Mouse (Mus musculus): Measurements from ENCODE around the gene Susd4. TPM values are rescaled to one million over a fixed set of nuclear protein-coding genes. Genes with fewer than 3 reads are reported as not detected.

Susd4 gene
- polyA plus RNA-seq, 1 experiment from 2014 or later: 13.1 TPM

DNA sequence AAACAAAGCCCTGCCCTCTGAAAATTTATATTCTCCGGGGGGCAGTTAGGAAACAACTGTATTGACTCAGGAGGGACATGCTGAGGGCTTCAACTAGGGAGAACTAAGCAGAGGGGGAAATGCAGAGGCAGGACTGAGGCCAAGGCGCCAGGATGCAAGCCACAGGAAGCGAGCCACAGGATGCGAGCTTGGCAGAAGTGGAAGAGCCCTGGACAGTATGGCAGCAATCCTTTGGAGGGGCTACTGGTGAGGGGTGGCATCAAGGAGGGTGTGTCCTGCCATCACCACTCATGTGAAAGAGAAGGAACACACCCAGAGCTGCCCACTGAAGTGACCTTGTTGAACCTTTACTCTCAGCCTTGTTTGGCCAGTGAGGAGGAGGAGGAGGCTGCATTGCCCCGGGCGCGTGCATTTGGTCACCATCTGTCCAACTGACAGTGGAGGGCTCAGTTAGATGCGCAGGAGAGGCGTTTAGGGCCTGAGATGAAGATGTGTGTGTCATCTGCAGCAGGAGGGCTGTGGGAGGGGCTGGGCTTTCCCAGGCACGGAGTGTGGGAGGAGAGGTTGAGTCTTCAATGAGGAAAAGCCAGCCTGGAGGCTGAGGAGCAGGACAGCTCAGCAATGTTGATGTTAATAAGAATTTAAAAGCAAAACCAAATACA, 13.2 kb downstream of the Susd4 start:
- ATAC-seq (replicated peaks; ENCODE audit: insufficient number of reproducible peaks, low FRiP score, low TSS enrichment, low read depth) (no peak), DNase-seq (ENCODE audit: low spot score) (no peak)
- H3K9ac ChIP-seq (replicated peaks; ENCODE audit: low read length): no peak overlapping the region
- no peaks in the 10 kb centered on the region for H3K4me1 ChIP-seq (ENCODE audit: control insufficient read depth, insufficient read depth, low read length)
- 41% methylated on average over 10 of the region's 10 CpGs for WGBS
- no peaks in the 10 kb centered on the region for H3K9me3 ChIP-seq (replicated peaks; ENCODE audit: control insufficient read depth, low read length)
- H3K27ac ChIP-seq (replicated peaks; ENCODE audit: low read depth, low read length): no peak overlapping the region
- H3K4me2 ChIP-seq (ENCODE audit: low read depth, low read length): no peak overlapping the region
- H3K36me3 ChIP-seq (replicated peaks; ENCODE audit: control insufficient read depth, insufficient read depth, low read depth, low read length): no peaks in the 10 kb centered on the region
- H3K4me3 ChIP-seq (ENCODE audit: low read depth, low read length): no peak overlapping the region
- no peaks in the 10 kb centered on the region for H3K27me3 ChIP-seq (ENCODE audit: control insufficient read depth, insufficient read depth, low read length)

DNA sequence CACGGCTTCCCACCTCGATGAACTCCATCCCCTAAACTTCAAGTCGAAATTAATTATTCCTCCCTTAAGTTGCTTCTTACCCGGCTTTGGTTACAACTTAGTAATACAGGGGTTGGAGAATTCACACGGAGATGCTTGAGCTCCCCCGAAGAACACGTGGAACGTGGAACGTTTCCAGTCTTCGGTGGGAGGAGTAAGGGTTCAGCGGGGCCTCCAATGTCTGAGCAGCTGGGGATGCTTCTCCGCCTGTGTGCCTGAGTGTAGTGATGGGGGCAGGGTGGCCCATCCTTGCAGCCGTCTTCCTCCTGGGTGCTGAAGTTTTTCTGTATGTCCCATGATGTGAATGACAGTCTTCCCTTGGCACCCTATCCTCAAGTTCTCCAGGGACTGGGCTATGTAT, 14.6 kb downstream of the Susd4 start:
- Histone ChIP-seq H3K36me3 (replicated peaks; ENCODE audit: control insufficient read depth, insufficient read depth, low read depth, low read length) (no peaks in the 10 kb centered on the region), H3K4me3 (ENCODE audit: low read depth, low read length) (no peak overlapping the region), H3K9ac (replicated peaks; ENCODE audit: low read length) (no peak overlapping the region), H3K27ac (replicated peaks; ENCODE audit: low read depth, low read length) (no peak overlapping the region), H3K4me1 (ENCODE audit: control insufficient read depth, insufficient read depth, low read length) (no peaks in the 10 kb centered on the region), H3K27me3 (ENCODE audit: control insufficient read depth, insufficient read depth, low read length) (no peaks in the 10 kb centered on the region), H3K4me2 (ENCODE audit: low read depth, low read length) (no peak overlapping the region), H3K9me3 (replicated peaks; ENCODE audit: control insufficient read depth, low read length) (no peaks in the 10 kb centered on the region)
- 77% methylated on average over 13 of the region's 13 CpGs for WGBS
- DNase-seq (ENCODE audit: low spot score): no peak
- ATAC-seq (replicated peaks; ENCODE audit: insufficient number of reproducible peaks, low FRiP score, low TSS enrichment, low read depth): no peak

DNA sequence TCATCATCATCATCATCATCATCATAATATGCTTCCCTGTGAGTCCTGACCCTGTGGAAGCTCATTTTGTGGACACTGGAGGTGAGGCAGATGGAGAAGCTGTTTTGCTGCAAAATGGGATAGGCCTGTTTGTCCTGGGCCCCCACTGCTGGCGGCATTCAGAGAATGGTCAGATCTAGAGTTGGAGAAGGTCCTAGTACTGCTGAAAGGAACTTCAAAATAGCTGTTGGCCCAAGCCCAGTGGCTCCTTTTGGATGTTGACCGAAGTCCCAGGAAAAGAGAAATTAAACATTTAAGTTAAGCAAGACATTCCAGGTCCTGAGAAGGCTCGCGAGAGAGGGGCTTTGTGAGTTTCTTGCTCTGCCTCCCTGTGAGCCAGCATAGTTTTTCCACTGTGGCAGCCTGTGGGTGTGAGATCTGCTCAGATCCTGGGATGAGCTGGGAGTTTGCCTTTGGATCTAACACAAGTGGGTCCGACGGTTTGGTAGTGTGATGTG, 15.4 kb downstream of the Susd4 start:
- Histone ChIP-seq H3K9me3 (replicated peaks; ENCODE audit: control insufficient read depth, low read length) (no peaks in the 10 kb centered on the region), H3K27ac (replicated peaks; ENCODE audit: low read depth, low read length) (no peak overlapping the region), H3K4me3 (ENCODE audit: low read depth, low read length) (no peak overlapping the region), H3K4me2 (ENCODE audit: low read depth, low read length) (no peak overlapping the region), H3K36me3 (replicated peaks; ENCODE audit: control insufficient read depth, insufficient read depth, low read depth, low read length) (no peaks in the 10 kb centered on the region), H3K9ac (replicated peaks; ENCODE audit: low read length) (no peak overlapping the region), H3K4me1 (ENCODE audit: control insufficient read depth, insufficient read depth, low read length) (no peaks in the 10 kb centered on the region), H3K27me3 (ENCODE audit: control insufficient read depth, insufficient read depth, low read length) (no peaks in the 10 kb centered on the region)
- DNase-seq (ENCODE audit: low spot score): no peak
- 91% methylated on average over 6 of the region's 6 CpGs for WGBS
- no peak for ATAC-seq (replicated peaks; ENCODE audit: insufficient number of reproducible peaks, low FRiP score, low TSS enrichment, low read depth)

DNA sequence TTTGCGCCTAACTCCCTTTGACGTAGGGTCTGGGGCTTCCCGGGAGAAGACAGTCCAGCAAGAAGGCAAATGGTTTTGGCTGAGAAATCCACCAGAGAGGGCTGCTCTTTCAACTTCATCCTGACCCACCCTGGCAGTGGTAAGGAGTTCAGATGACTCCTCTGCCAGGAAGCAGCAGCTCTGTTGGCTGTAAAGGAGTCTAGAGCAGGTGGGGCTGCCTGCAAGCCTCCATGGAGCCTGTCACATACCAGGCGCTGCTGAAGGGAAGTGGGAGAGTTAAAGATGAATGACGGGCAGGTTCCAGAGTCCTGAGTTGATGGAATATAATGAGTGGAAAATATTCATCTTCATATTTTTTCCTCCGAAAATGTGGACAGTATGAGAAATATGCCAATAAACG, 20.1 kb downstream of the Susd4 start:
- DNase-seq (ENCODE audit: low spot score): no peak
- no peaks in the 10 kb centered on the region for H3K4me1 ChIP-seq (ENCODE audit: control insufficient read depth, insufficient read depth, low read length)
- no peaks in the 10 kb centered on the region for H3K27me3 ChIP-seq (ENCODE audit: control insufficient read depth, insufficient read depth, low read length)
- H3K4me2 ChIP-seq (ENCODE audit: low read depth, low read length): no peak overlapping the region
- no peak overlapping the region for H3K4me3 ChIP-seq (ENCODE audit: low read depth, low read length)
- H3K9me3 ChIP-seq (replicated peaks; ENCODE audit: control insufficient read depth, low read length): no peaks in the 10 kb centered on the region
- no peak overlapping the region for H3K27ac ChIP-seq (replicated peaks; ENCODE audit: low read depth, low read length)
- H3K9ac ChIP-seq (replicated peaks; ENCODE audit: low read length): no peak overlapping the region
- WGBS: 91% methylated on average over 7 of the region's 7 CpGs
- ATAC-seq (replicated peaks; ENCODE audit: insufficient number of reproducible peaks, low FRiP score, low TSS enrichment, low read depth): no peak
- no peaks in the 10 kb centered on the region for H3K36me3 ChIP-seq (replicated peaks; ENCODE audit: control insufficient read depth, insufficient read depth, low read depth, low read length)

DNA sequence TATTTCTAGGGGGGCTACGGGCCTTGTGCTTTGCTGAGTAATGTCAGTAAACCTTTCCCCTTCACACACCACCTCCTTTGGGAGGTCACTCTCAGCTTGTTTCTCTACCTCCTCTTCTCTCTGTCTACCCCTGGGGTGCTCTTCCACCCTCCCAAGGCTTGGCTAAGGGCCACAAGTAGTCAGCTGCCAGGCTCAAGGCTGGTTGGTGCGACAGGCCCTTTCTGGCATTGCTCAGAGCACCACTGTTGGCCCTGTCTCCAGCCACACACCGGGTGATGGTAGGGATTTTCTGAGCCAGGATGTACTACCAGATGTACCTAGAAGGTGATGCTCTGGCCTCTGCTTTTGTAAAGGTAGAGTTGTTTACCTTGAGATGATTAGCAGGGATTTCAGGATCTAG, 21.1 kb downstream of the Susd4 start:
- ATAC-seq (replicated peaks; ENCODE audit: insufficient number of reproducible peaks, low FRiP score, low TSS enrichment, low read depth) (no peak), DNase-seq (ENCODE audit: low spot score) (no peak)
- no peak overlapping the region for H3K4me3 ChIP-seq (ENCODE audit: low read depth, low read length)
- H3K27me3 ChIP-seq (ENCODE audit: control insufficient read depth, insufficient read depth, low read length): no peaks in the 10 kb centered on the region
- H3K4me2 ChIP-seq (ENCODE audit: low read depth, low read length): no peak overlapping the region
- no peak overlapping the region for H3K9ac ChIP-seq (replicated peaks; ENCODE audit: low read length)
- 85% methylated on average over 3 of the region's 3 CpGs for WGBS
- no peaks in the 10 kb centered on the region for H3K4me1 ChIP-seq (ENCODE audit: control insufficient read depth, insufficient read depth, low read length)
- H3K27ac ChIP-seq (replicated peaks; ENCODE audit: low read depth, low read length): no peak overlapping the region
- H3K36me3 ChIP-seq (replicated peaks; ENCODE audit: control insufficient read depth, insufficient read depth, low read depth, low read length): no peaks in the 10 kb centered on the region
- no peaks in the 10 kb centered on the region for H3K9me3 ChIP-seq (replicated peaks; ENCODE audit: control insufficient read depth, low read length)

DNA sequence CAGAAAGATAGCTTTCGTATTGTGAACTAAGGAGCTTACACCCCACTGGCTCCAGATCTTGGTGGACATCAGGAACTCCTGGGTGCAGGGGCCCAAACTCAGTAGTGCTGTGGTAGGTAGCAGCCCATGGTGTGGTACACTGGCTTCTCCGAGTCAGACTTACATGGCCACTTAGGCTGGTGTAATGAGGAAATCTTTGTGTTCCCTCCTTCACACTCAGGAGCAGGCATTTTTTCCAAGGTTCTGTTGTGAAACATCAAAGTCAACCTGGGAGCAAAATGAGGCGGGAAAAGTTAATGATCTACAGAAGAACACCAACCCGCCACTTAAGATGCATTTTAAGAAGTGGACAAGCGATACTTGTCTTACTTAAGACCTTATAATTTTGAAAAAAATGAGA, 21.8 kb downstream of the Susd4 start:
- H3K27ac ChIP-seq (replicated peaks; ENCODE audit: low read depth, low read length): no peak overlapping the region
- no peaks in the 10 kb centered on the region for H3K36me3 ChIP-seq (replicated peaks; ENCODE audit: control insufficient read depth, insufficient read depth, low read depth, low read length)
- no peaks in the 10 kb centered on the region for H3K27me3 ChIP-seq (ENCODE audit: control insufficient read depth, insufficient read depth, low read length)
- no peak for DNase-seq (ENCODE audit: low spot score)
- no peak overlapping the region for H3K4me2 ChIP-seq (ENCODE audit: low read depth, low read length)
- no peaks in the 10 kb centered on the region for H3K4me1 ChIP-seq (ENCODE audit: control insufficient read depth, insufficient read depth, low read length)
- no peak overlapping the region for H3K4me3 ChIP-seq (ENCODE audit: low read depth, low read length)
- 92% methylated on average over 5 of the region's 5 CpGs for WGBS
- no peak for ATAC-seq (replicated peaks; ENCODE audit: insufficient number of reproducible peaks, low FRiP score, low TSS enrichment, low read depth)
- no peaks in the 10 kb centered on the region for H3K9me3 ChIP-seq (replicated peaks; ENCODE audit: control insufficient read depth, low read length)
- H3K9ac ChIP-seq (replicated peaks; ENCODE audit: low read length): no peak overlapping the region

DNA sequence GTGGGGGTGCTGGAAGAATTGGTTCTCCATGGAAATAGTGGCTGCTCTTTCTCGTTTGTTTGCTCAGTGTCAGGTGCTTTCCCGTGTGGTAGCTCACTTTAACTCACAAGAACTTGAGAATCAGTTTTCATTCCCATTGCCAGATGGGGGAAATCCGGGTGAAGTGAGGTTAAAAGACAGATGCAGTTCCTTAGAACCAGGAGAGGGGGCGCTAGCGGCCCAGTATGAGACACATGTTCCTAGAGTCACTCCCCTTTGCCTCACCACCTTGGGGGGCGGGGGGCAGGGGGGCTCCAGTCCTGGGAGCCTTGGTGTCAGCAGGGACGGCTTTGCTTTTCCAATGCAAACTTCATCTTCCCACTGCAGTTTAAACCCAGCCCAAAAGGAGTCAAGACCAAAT, 23.4 kb downstream of the Susd4 start:
- Histone ChIP-seq H3K9me3 (replicated peaks; ENCODE audit: control insufficient read depth, low read length) (no peaks in the 10 kb centered on the region), H3K9ac (replicated peaks; ENCODE audit: low read length) (no peak overlapping the region), H3K27me3 (ENCODE audit: control insufficient read depth, insufficient read depth, low read length) (no peaks in the 10 kb centered on the region), H3K4me1 (ENCODE audit: control insufficient read depth, insufficient read depth, low read length) (no peaks in the 10 kb centered on the region), H3K27ac (replicated peaks; ENCODE audit: low read depth, low read length) (no peak overlapping the region), H3K4me2 (ENCODE audit: low read depth, low read length) (no peak overlapping the region), H3K4me3 (ENCODE audit: low read depth, low read length) (no peak overlapping the region), H3K36me3 (replicated peaks; ENCODE audit: control insufficient read depth, insufficient read depth, low read depth, low read length) (no peaks in the 10 kb centered on the region)
- DNase-seq (ENCODE audit: low spot score): no peak
- 41% methylated on average over 7 of the region's 7 CpGs for WGBS
- ATAC-seq (replicated peaks; ENCODE audit: insufficient number of reproducible peaks, low FRiP score, low TSS enrichment, low read depth): no peak

DNA sequence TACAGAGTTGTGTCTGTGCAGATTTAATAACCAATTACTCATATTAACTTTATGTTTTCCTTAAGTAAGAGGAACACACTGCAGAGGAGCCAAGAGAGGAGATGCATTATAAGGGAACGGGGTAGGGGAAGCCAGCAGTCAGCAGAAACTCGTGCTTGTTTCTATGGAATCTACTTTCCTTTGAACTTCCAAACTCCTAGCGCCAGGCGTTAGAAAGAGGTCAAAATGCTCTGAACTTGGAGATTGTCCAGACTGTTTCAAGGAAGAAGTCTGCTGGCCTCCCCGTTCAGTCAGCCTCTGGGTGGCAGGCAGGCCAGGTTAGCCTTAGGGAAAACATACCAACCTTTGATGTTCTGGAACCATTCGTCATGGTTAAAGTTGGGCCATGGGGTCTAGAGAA, 25.2 kb downstream of the Susd4 start:
- Histone ChIP-seq H3K36me3 (replicated peaks; ENCODE audit: control insufficient read depth, insufficient read depth, low read depth, low read length) (no peaks in the 10 kb centered on the region), H3K27ac (replicated peaks; ENCODE audit: low read depth, low read length) (no peak overlapping the region), H3K9ac (replicated peaks; ENCODE audit: low read length) (no peak overlapping the region), H3K27me3 (ENCODE audit: control insufficient read depth, insufficient read depth, low read length) (no peaks in the 10 kb centered on the region), H3K9me3 (replicated peaks; ENCODE audit: control insufficient read depth, low read length) (no peaks in the 10 kb centered on the region), H3K4me1 (ENCODE audit: control insufficient read depth, insufficient read depth, low read length) (no peaks in the 10 kb centered on the region), H3K4me3 (ENCODE audit: low read depth, low read length) (no peak overlapping the region), H3K4me2 (ENCODE audit: low read depth, low read length) (no peak overlapping the region)
- no peak for DNase-seq (ENCODE audit: low spot score)
- WGBS: 54% methylated on average over 6 of the region's 6 CpGs
- ATAC-seq (replicated peaks; ENCODE audit: insufficient number of reproducible peaks, low FRiP score, low TSS enrichment, low read depth): no peak

All from embryonic facial prominence, embryonic 11.5 days (tissue).